Mouse (Mus musculus) heart, embryonic 13.5 days (tissue): ENCODE measurements around the gene Rnf11. TPM values are rescaled to one million over a fixed set of nuclear protein-coding genes. Genes with fewer than 3 reads are reported as not detected.

Experiments used
- ATAC-seq: fragments of 200-750 bp; cut with Nextera tagmentation; 2 replicates; pipeline ENCODE4 v1.8.0; 2017; ENCODE audit warnings: moderate TSS enrichment; ENCODE audit not compliant: insufficient number of reproducible peaks, low FRiP score, low TSS enrichment; ENCODE audit errors: extremely low read depth
- H3K27ac ChIP-seq: fragments of 300-500 bp; sonication (generic); replicated peaks from 2 replicates; pipeline ENCODE4 v1.5.1; 2015; ENCODE audit warnings: moderate library complexity, mild to moderate bottlenecking, inconsistent platforms
- H3K27me3 ChIP-seq: fragments of 300-500 bp; sonication (generic); replicated peaks from 2 replicates; pipeline ENCODE4 v1.6.1; 2015; ENCODE audit warnings: mild to moderate bottlenecking, inconsistent platforms
- H3K36me3 ChIP-seq: fragments of 300-500 bp; sonication (generic); 2 replicates; pipeline ENCODE4 v1.6.1; 2015; ENCODE audit warnings: mild to moderate bottlenecking, inconsistent platforms
- H3K4me1 ChIP-seq: fragments of 300-500 bp; sonication (generic); 2 replicates; pipeline ENCODE4 v1.6.1; 2015; ENCODE audit warnings: inconsistent platforms
- H3K4me2 ChIP-seq: fragments of 300-500 bp; sonication (generic); 2 replicates; pipeline ENCODE4 v1.6.1; 2015; ENCODE audit warnings: inconsistent platforms, mild to moderate bottlenecking, moderate library complexity
- H3K4me3 ChIP-seq: fragments of 300-500 bp; sonication (generic); 2 replicates; pipeline ENCODE4 v1.5.1; 2015; ENCODE audit warnings: moderate library complexity, mild to moderate bottlenecking, inconsistent platforms
- H3K9ac ChIP-seq: fragments of 300-500 bp; sonication (generic); 2 replicates; pipeline ENCODE4 v1.6.1; 2015; ENCODE audit warnings: inconsistent platforms, mild to moderate bottlenecking, moderate library complexity
- H3K9me3 ChIP-seq: fragments of 300-500 bp; sonication (generic); 2 replicates; pipeline ENCODE4 v1.6.1; 2016; ENCODE audit warnings: inconsistent platforms
- WGBS: fragments of 180-500 bp; shearing (Covaris S2); methylation state at CpG from one replicate; pipeline ENCODE4 v1.1.7; 2015; ENCODE audit warnings: mixed read lengths; 5-methylcytosine and 5-hydroxymethylcytosine counted together
- polyA plus RNA-seq: library from polyadenylated mRNA; unstranded; fragments of >200 nt; fragmentation: Nextera tagmentation; extraction: Ambion mirVana; gene quantifications from 2 replicates; pipeline ENCODE4 v1.2.1, GENCODE M21; 2015

Rnf11 gene
- polyA plus RNA-seq, result 42.6 and 45.0 TPM in 2 replicates

DNA sequence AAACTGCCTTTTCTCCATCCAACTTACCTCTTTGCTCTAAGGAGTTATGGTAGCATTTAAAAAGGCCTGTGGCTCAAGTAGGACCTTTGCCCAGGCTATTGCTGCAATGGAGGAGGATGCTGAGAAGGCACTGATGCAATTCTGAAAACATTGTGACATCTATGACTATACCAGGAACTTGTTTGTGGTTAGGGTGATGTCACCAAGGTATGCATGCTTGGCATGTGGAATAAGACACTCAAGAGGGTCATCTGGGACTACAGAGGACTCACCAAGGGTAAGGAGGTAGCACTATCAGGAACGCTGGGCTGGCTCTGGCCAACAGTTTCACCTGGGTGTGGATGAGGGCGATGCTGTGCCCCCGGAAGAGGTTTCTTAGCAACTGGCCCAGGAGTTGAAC lies at the start of gene Rnf11:
Gene Rnf11, minus strand, starts transcription at position 108 of the 400 bp plus-strand sequence.
- Histone ChIP-seq H3K9ac (no peak within 1 kb of the TSS), H3K27me3 (0 out of 2 replicates have a peak, but pooled peaks cover 3% of the 10 kb centered on the region), H3K4me1 (no peaks in the 10 kb centered on the region), H3K4me2 (no peak within 1 kb of the TSS), H3K4me3 (no peak within 1 kb of the TSS), H3K9me3 (no peaks in the 10 kb centered on the region), H3K36me3 (no peaks in the 10 kb centered on the region), H3K27ac (no peak within 1 kb of the TSS)
- no peak for ATAC-seq
- 56% methylated on average over 3 of the region's 3 CpGs for WGBS

DNA sequence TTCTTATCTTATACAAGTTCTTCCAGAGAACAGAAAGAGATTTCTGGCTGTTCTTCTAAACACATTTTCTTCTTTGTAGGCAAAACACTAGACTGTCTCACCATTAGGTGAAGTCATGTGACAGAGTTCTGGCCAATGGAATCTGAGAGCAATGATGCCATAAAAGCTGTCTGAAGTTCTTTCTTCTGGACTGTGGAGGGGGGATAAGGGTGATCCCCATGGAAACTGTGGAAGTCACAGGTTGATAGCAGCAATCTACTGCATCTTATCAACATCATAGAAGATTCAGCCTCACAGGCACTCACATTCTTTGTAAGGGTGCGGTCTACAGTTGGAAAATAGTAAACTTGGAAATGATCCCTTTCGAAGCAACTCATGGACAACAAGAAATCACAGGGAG lies 46.6 kb upstream of the Rnf11 start, which contains the start of gene 4930522H14Rik:
Gene 4930522H14Rik, minus strand, starts transcription at position 187 of the 400 bp plus-strand sequence.
- no peak for ATAC-seq
- no peaks in the 10 kb centered on the region for H3K36me3 ChIP-seq
- WGBS, result 85% methylated on average over 2 of the region's 2 CpGs
- H3K4me2 ChIP-seq, result no peak within 1 kb of the TSS
- H3K27ac ChIP-seq, result no peak within 1 kb of the TSS
- H3K27me3 ChIP-seq, result no peaks in the 10 kb centered on the region
- no peaks in the 10 kb centered on the region for H3K4me1 ChIP-seq
- H3K9ac ChIP-seq, result no peak within 1 kb of the TSS
- no peaks in the 10 kb centered on the region for H3K9me3 ChIP-seq
- no peak within 1 kb of the TSS for H3K4me3 ChIP-seq

DNA sequence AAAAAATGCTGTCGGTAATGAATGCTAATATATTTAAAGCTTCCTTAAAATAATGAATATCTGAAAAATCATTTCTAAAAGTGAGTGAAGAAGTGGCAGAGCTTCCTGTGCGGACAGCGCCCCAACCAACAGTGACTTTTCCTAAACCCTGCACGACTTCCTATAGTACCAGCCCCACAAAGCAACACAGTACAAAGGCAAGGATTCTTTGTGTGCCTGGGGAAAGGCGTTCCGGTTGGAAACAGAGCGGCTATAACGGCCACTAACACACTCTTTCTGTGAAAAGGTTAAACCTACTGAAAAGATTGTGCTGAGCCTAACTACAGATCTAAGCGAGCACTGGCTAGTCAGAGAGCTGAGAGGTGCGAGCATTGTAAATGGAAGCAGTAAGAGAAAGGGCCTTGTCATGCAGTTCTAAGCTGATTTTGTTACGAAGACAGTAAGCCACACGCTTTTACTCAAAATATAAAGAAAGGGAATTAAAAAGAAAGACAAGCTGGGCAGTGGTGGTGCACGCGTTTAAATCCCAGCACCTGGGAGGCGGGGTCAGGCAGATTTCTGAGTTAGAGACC lies 45.8 kb upstream of the Rnf11 start:
- 72% methylated on average over 15 of the region's 15 CpGs for WGBS

DNA sequence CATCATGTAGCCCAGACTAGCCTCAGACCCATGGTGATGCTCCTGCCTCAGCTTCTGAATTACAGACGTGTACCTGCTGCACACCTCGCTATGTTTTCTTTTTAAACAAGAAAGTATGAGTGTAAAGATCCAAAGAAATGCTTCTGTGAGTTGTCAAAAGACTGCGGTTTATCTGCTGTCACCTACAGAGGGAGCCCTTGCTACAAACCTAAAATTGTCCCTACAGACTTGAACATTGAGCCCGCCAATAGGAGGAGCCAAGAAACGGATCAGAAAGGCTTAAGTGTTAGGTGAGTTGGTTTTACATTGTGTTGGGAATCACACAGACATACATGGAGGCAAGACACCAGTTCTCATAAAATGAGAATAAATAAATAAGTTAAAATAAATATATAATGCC lies 20.4 kb upstream of the Rnf11 start:
- no peak for ATAC-seq
- H3K27me3 ChIP-seq, result no peaks in the 10 kb centered on the region

More for the DNA sequence above, 45.8 kb upstream of the Rnf11 start:
- no peak overlapping the region for H3K4me3 ChIP-seq
- no peak for ATAC-seq
- H3K27ac ChIP-seq, result no peak overlapping the region
- H3K9ac ChIP-seq, result no peak overlapping the region
- no peaks in the 10 kb centered on the region for H3K9me3 ChIP-seq
- no peak overlapping the region for H3K4me2 ChIP-seq
- H3K36me3 ChIP-seq, result no peaks in the 10 kb centered on the region
- no peaks in the 10 kb centered on the region for H3K4me1 ChIP-seq
- H3K27me3 ChIP-seq, result no peaks in the 10 kb centered on the region

DNA sequence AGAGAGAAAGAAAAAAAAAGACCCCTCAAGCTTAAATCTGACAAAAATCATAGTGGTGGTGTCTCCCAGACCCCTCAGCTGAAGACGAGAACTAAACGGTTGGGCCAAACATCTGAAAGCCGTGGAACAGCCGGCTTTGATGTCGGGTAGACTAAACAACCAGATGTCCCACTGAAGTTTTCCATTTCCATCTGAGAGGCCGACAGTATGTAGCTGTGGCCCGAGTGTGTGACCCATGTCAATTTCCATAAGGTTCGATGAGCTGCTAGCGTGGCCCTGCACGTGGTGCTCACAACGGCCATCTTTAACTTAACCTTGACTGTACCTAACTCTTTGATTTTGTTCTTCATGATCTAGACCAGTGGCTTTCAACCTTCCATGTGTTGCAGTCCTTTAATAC lies 13.9 kb upstream of the Rnf11 start:
- no peak overlapping the region for H3K27ac ChIP-seq
- WGBS, result 63% methylated on average over 11 of the region's 11 CpGs
- ATAC-seq, result no peak

More for the DNA sequence above, 20.4 kb upstream of the Rnf11 start:
- Histone ChIP-seq H3K4me2 (no peak overlapping the region), H3K36me3 (no peaks in the 10 kb centered on the region), H3K27ac (no peak overlapping the region), H3K4me3 (no peak overlapping the region), H3K9me3 (no peaks in the 10 kb centered on the region), H3K9ac (no peak overlapping the region), H3K4me1 (no peaks in the 10 kb centered on the region)
- 6% methylated on average over 5 of the region's 5 CpGs for WGBS

DNA sequence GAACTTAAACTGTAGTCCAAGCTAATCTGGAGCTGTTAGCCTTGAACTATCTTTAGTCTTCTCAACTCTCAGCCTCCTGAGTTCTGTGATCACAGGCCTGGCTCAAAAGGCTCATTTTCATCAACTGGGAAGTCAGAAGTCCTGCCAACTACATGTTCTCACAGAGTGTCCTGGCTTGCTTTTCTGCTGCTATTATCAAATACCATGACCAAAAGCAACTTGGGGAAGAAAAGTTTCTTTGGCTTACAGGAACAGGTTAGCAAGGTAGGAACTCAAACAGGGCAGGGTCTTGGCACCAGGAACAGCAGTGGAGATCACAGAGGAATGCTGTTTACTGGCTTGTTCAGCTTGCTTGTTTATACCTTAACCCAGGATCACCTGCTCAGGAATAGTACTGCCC lies 9.1 kb upstream of the Rnf11 start:
- Histone ChIP-seq H3K4me1 (0 out of 2 replicates have a peak, but pooled peaks cover 3% of the 10 kb centered on the region), H3K4me2 (no peak overlapping the region), H3K9ac (no peak overlapping the region), H3K27ac (no peak overlapping the region), H3K36me3 (no peaks in the 10 kb centered on the region), H3K4me3 (no peak overlapping the region), H3K27me3 (no peaks in the 10 kb centered on the region), H3K9me3 (no peaks in the 10 kb centered on the region)
- ATAC-seq, result no peak

More for the DNA sequence above, 13.9 kb upstream of the Rnf11 start:
- no peaks in the 10 kb centered on the region for H3K9me3 ChIP-seq
- H3K27me3 ChIP-seq, result no peaks in the 10 kb centered on the region
- H3K4me1 ChIP-seq, result 0 out of 2 replicates have a peak, but pooled peaks cover under 1% of the 10 kb centered on the region
- H3K4me2 ChIP-seq, result no peak overlapping the region
- H3K4me3 ChIP-seq, result no peak overlapping the region
- H3K36me3 ChIP-seq, result no peaks in the 10 kb centered on the region
- H3K9ac ChIP-seq, result no peak overlapping the region

DNA sequence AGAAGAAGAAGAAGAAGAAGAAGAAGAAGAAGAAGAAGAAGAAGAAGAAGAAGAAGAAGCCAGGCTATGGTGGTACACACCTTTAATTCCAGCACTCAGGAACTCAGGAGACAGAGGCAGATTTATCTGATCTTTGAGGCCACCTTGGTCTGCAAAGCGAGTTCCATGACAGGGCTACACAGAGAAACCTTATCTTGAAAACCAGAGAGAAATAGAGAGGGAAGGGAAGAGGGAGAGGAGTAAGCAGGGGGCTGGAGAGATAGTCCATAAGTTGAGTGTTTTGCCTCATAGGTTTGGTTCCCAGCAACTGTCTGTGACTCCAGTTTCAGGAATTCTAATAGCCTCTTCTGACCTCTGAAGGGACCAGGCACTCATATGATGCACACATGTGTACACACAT lies 4.3 kb upstream of the Rnf11 start:
- Histone ChIP-seq H3K4me3 (no peak overlapping the region), H3K27ac (no peak overlapping the region), H3K36me3 (no peaks in the 10 kb centered on the region), H3K9ac (no peak overlapping the region), H3K9me3 (no peaks in the 10 kb centered on the region), H3K4me1 (0 out of 2 replicates have a peak, but pooled peaks cover 3% of the 10 kb centered on the region), H3K27me3 (0 out of 2 replicates have a peak, but pooled peaks cover 3% of the 10 kb centered on the region), H3K4me2 (no peak overlapping the region)
- no peak for ATAC-seq
- 44% methylated on average over 1 of the region's 1 CpGs for WGBS

DNA sequence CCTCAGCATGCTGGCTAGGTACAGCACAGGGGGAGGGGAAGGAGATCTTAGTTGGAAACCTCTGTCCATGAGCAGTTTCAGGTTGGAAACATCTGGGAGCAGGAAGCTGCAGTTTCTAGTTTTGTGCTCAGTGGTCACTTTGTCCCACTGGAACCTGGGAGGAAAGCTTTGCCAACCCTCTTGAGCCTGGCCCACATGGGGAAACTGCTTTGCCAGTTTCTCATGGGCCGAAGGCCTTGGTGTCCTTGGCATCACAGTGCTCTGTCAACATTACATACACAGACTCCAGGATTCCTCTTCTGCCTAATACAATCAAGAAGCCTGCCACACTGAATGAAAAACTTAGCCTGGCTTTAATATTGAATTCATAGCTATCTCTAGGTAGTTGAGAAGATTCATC lies 1.8 kb downstream of the Rnf11 start:
- H3K4me1 ChIP-seq, result no peaks in the 10 kb centered on the region
- H3K27me3 ChIP-seq, result 0 out of 2 replicates have a peak, but pooled peaks cover 3% of the 10 kb centered on the region
- no peaks in the 10 kb centered on the region for H3K9me3 ChIP-seq
- H3K4me3 ChIP-seq, result no peak overlapping the region
- H3K27ac ChIP-seq, result no peak overlapping the region
- ATAC-seq, result no peak
- H3K4me2 ChIP-seq, result no peak overlapping the region
- no peaks in the 10 kb centered on the region for H3K36me3 ChIP-seq
- 85% methylated on average over 1 of the region's 1 CpGs for WGBS
- H3K9ac ChIP-seq, result no peak overlapping the region

DNA sequence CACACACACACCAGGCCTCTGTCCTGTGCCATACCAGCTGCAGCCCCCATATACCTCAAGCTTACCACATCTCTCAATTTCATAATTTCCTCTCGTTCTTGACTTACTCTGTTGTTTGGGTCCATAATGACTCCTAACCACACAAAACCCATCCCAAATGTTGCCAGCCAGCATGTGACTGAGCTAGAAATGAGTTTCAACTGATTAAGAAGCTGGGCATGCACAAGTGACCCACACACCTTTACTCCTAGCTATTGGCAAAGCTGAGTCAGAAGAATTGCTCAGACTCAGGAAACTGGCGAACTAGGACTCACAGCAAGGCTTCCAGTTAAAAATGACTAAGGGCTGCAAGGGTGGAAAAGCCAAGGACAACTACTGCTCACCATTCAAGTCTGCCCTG lies 3.1 kb downstream of the Rnf11 start:
- 0 out of 2 replicates have a peak, but pooled peaks cover 3% of the 10 kb centered on the region for H3K27me3 ChIP-seq
- H3K4me2 ChIP-seq, result no peak overlapping the region
- no peaks in the 10 kb centered on the region for H3K36me3 ChIP-seq
- ATAC-seq, result no peak
- H3K27ac ChIP-seq, result no peak overlapping the region
- no peak overlapping the region for H3K4me3 ChIP-seq
- no peaks in the 10 kb centered on the region for H3K9me3 ChIP-seq
- H3K9ac ChIP-seq, result no peak overlapping the region
- H3K4me1 ChIP-seq, result no peaks in the 10 kb centered on the region
- WGBS, result 75% methylated on average over 2 of the region's 2 CpGs

DNA sequence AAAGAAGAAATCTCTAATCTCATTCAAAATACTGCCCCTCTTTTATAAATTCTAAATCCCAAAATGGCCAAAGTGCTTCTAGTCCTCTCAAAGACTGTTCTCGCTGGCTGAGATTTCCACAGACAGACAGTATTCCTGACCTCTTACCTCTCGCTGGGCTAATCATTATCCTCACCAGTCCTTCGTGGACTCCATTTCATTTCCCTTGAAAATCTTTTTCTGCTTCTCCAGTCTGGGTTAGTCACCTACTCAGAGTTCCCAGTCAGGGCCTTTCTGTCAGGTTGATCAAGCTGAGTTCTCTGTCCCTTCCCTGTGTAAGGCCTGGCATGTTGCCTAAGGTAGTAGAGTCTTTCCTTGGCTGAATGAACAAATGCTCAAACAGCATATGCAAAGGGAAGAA lies 7.1 kb downstream of the Rnf11 start:
- no peak overlapping the region for H3K9ac ChIP-seq
- H3K27me3 ChIP-seq, result no peaks in the 10 kb centered on the region
- peaks cover 4% of the 10 kb centered on the region for H3K36me3 ChIP-seq
- ATAC-seq, result no peak
- no peak overlapping the region for H3K27ac ChIP-seq
- H3K4me2 ChIP-seq, result no peak overlapping the region
- no peak overlapping the region for H3K4me3 ChIP-seq
- no peaks in the 10 kb centered on the region for H3K9me3 ChIP-seq
- 79% methylated on average over 3 of the region's 3 CpGs for WGBS
- peaks cover 16% of the 10 kb centered on the region for H3K4me1 ChIP-seq

DNA sequence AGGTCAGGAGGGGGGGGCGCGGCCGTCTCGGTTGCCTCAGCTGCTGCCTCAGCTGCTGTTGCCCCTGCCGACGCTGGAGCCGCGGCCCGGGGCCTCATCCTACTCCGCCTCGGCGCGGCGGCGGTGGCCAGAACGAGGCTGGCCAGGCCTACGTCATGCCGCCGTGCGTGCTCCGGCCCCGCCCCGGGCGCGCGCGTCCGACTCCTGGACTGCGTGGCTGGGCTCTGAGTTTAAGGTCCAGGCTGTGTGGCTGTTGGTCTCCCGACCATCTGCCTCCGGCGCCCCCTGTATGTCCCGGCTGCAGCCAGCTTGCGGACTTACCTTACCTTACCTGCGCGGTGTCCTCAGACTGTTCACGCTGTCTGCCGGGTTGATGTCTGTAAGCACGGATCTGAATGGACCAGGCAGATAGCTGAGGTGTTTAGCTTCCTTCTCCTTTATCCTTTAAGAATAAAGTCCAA lies 7.9 kb downstream of the Rnf11 start:
- no peaks in the 10 kb centered on the region for H3K27me3 ChIP-seq
- ATAC-seq, result peak; percentile 98
- peak overlapping the region; percentile 99 for H3K9ac ChIP-seq
- H3K4me1 ChIP-seq, result peaks cover 23% of the 10 kb centered on the region
- peak overlapping the region; percentile 98 for H3K27ac ChIP-seq
- H3K4me3 ChIP-seq, result peak overlapping the region; percentile 97
- H3K9me3 ChIP-seq, result no peaks in the 10 kb centered on the region
- under 1% methylated on average over 35 of the region's 39 CpGs for WGBS
- H3K36me3 ChIP-seq, result peaks cover 12% of the 10 kb centered on the region
- H3K4me2 ChIP-seq, result peak overlapping the region; percentile 70
